Mouse (Mus musculus): ENCODE measurements at regions not wholly inside any gene's neighbourhood (a gene's known extent, or its start where the extent isn't known, plus 50 kb on each side); places are given as distances from the start of the nearest gene placed in this dataset.

GRCm38 (mm10) chr3:156131598-156131997 lies 430.0 kb upstream of the Negr1 start:
- no peak for TF ChIP-seq GATA1 (IDR thresholded peaks at IDR 0.05; ENCODE audit: borderline replicate concordance, low read length)
- no peak for TF ChIP-seq FLI1 (IDR thresholded peaks at IDR 0.05; ENCODE audit: low read length)
